ENCODE assay signal across 9 mouse cellular contexts in genomic region chr17:50677978-50678712, GRCm38 (mm10).
DNase-seq lines count a peak whose midpoint lies in the region; ATAC-seq and TF ChIP-seq lines count a peak whose summit lies in the region.
"Had no signal": no experiment of that assay in that cellular context is flagged by ENCODE, and none has a peak within 500 bp of the region (broad histone marks: within the 10 kb centered on the region; RNA-seq: fewer than 3 reads in every experiment).

No protein-coding gene starts in this region.

- H3K79me2 ChIP-seq in liver, adult 2 months (ENCODE audit: control insufficient read depth, insufficient read depth, low read length): no peaks in the 10 kb centered on the region

- no peak for TF ChIP-seq POLR2A in liver, adult 2 months (IDR thresholded peaks at IDR 0.05; ENCODE audit: extremely low read depth, insufficient read depth, low read length)

- no peak for TF ChIP-seq CTCF in liver, adult 2 months (IDR thresholded peaks at IDR 0.05; ENCODE audit: low read depth, low read length)

- H3K4me3 ChIP-seq in hindbrain, embryonic 16.5 days (ENCODE audit: low read length): no peak overlapping the region
- no peak overlapping the region for H3K4me3 ChIP-seq in hindbrain, embryonic 12.5 days
- no peak overlapping the region for H3K4me3 ChIP-seq in embryonic facial prominence, embryonic 10.5 days
- no peak overlapping the region for H3K4me3 ChIP-seq in liver, adult 2 months (ENCODE audit: insufficient read depth, low read depth, low read length)

- H3K27ac ChIP-seq in hindbrain, embryonic 16.5 days (ENCODE audit: low read depth, low read length): peak overlapping the region; percentile 27; the same call in 1 of the 2 replicates
- no peak overlapping the region for H3K27ac ChIP-seq in hindbrain, embryonic 12.5 days
- 0 out of 2 replicates have a peak overlapping the region, but pooled peaks have one; percentile 20 for H3K27ac ChIP-seq in embryonic facial prominence, embryonic 10.5 days (replicated peaks)
- peak overlapping the region; percentile 59 for H3K27ac ChIP-seq in liver, adult 2 months (replicated peaks; ENCODE audit: insufficient read depth, low read depth, low read length)
- H3K27ac ChIP-seq: macrophage had no signal

- H3K9me3 ChIP-seq in hindbrain, embryonic 16.5 days (ENCODE audit: control insufficient read depth, low read length): no peaks in the 10 kb centered on the region
- no peaks in the 10 kb centered on the region for H3K9me3 ChIP-seq in hindbrain, embryonic 12.5 days (replicated peaks)
- no peaks in the 10 kb centered on the region for H3K9me3 ChIP-seq in embryonic facial prominence, embryonic 10.5 days

- DNase-seq in T-cell, adult 2 months (ENCODE audit: low spot score): peak; percentile 37
- DNase-seq in embryonic facial prominence, embryonic 10.5 days (ENCODE audit: low spot score): peak; percentile 27
- peak; percentile 82 for DNase-seq in liver, adult 2 months (ENCODE audit: extremely low read depth, low read depth, low spot score)
- peak; percentile 77 for DNase-seq in skeletal muscle tissue, adult 2 months (ENCODE audit: low read depth, low spot score)
- DNase-seq in right cerebral cortex, adult 2 months (ENCODE audit: low spot score in 2 of 2): no peak

- no peaks in the 10 kb centered on the region for H3K27me3 ChIP-seq in hindbrain, embryonic 16.5 days (replicated peaks; ENCODE audit: control insufficient read depth, insufficient read depth, low read length)
- no peaks in the 10 kb centered on the region for H3K27me3 ChIP-seq in hindbrain, embryonic 12.5 days
- no peaks in the 10 kb centered on the region for H3K27me3 ChIP-seq in embryonic facial prominence, embryonic 10.5 days (replicated peaks; ENCODE audit: low read depth, poor library complexity, severe bottlenecking)
- H3K27me3 ChIP-seq in liver, adult 2 months (ENCODE audit: control insufficient read depth, insufficient read depth, low read length): no peaks in the 10 kb centered on the region

- no peaks in the 10 kb centered on the region for H3K36me3 ChIP-seq in hindbrain, embryonic 16.5 days (ENCODE audit: control insufficient read depth, insufficient read depth, low read length)
- H3K36me3 ChIP-seq in hindbrain, embryonic 12.5 days: no peaks in the 10 kb centered on the region
- H3K36me3 ChIP-seq in embryonic facial prominence, embryonic 10.5 days (replicated peaks): 0 out of 2 replicates have a peak, but pooled peaks cover 1% of the 10 kb centered on the region
- no peaks in the 10 kb centered on the region for H3K36me3 ChIP-seq in liver, adult 2 months (ENCODE audit: control insufficient read depth, insufficient read depth, low read length)

- 62% methylated on average over 10 of the region's 10 CpGs for WGBS in hindbrain, embryonic 16.5 days
- 77% methylated on average over 10 of the region's 10 CpGs for WGBS in hindbrain, embryonic 12.5 days
- 72% methylated on average over 10 of the region's 10 CpGs for WGBS in embryonic facial prominence, embryonic 10.5 days
- 64% methylated on average over 10 of the region's 10 CpGs for WGBS in liver, adult 2 months

- H3K4me1 ChIP-seq in hindbrain, embryonic 16.5 days (ENCODE audit: control insufficient read depth, insufficient read depth, low read depth, low read length): peaks cover 10% of the 10 kb centered on the region
- H3K4me1 ChIP-seq in hindbrain, embryonic 12.5 days: peaks cover 7% of the 10 kb centered on the region; the same call in 1 of the 2 replicates
- peaks cover 16% of the 10 kb centered on the region for H3K4me1 ChIP-seq in embryonic facial prominence, embryonic 10.5 days
- H3K4me1 ChIP-seq in liver, adult 2 months (ENCODE audit: control insufficient read depth, insufficient read depth, low read length): no peaks in the 10 kb centered on the region

- H3K9ac ChIP-seq in hindbrain, embryonic 16.5 days (ENCODE audit: low read depth, low read length): no peak overlapping the region
- no peak overlapping the region for H3K9ac ChIP-seq in hindbrain, embryonic 12.5 days
- no peak overlapping the region for H3K9ac ChIP-seq in liver, adult 2 months (ENCODE audit: low read depth, low read length)

- H3K4me2 ChIP-seq in hindbrain, embryonic 16.5 days (ENCODE audit: low read length): no peak overlapping the region
- no peak overlapping the region for H3K4me2 ChIP-seq in hindbrain, embryonic 12.5 days (replicated peaks)

- peak; percentile 41 for ATAC-seq in hindbrain, embryonic 16.5 days
- no peak for ATAC-seq in hindbrain, embryonic 12.5 days (ENCODE audit: low FRiP score)
- peak; percentile 78 to 91 for ATAC-seq in hematopoietic stem cell, adult 5-6 weeks (replicated peaks in 1 of 2; ENCODE audit: insufficient read depth in 1 of 2, low FRiP score in 2 of 2, low TSS enrichment in 1 of 2, low read depth in 1 of 2, poor library complexity in 2 of 2, severe bottlenecking in 2 of 2)

Comparison
In these comparisons a context has a peak if more than half of its experiments do, and no peak if none do; other contexts are left out.
1. DNase-seq: peak in T-cell, adult 2 months (single experiment), embryonic facial prominence, embryonic 10.5 days (single experiment), liver, adult 2 months (single experiment) and skeletal muscle tissue, adult 2 months (single experiment); none in right cerebral cortex, adult 2 months (0 of 2).